Mouse (Mus musculus): Measurements from ENCODE around the gene Agap1.

GRCm38 (mm10) chr1:89899761-89900445 is 445.3 kb downstream of the Agap1 start:
- TF ChIP-seq POLR2A (IDR thresholded peaks at IDR 0.05; ENCODE audit: control insufficient read depth, extremely low read depth, insufficient read depth, low read length, poor library complexity) (no peak), CTCF (IDR thresholded peaks at IDR 0.05; ENCODE audit: borderline replicate concordance, control insufficient read depth, extremely low read depth, insufficient read depth, low read length, poor library complexity) (no peak)

Data from thymus, adult 2 months (tissue).